Mouse (Mus musculus): Measurements from ENCODE around the gene Syn3. TPM values are rescaled to one million over a fixed set of nuclear protein-coding genes. Genes with fewer than 3 reads are reported as not detected.

Gene Syn3
- total RNA-seq, 1 experiment = 1.5 TPM

GRCm38 (mm10) chr10:86295454-86296098, 203.1 kb downstream of the Syn3 start:
- Histone ChIP-seq H3K36me3 (ENCODE audit: control insufficient read depth, insufficient read depth, low read length, poor library complexity, severe bottlenecking) (no peaks in the 10 kb centered on the region), H3K9me3 (ENCODE audit: control insufficient read depth, insufficient read depth, low read depth, low read length) (no peaks in the 10 kb centered on the region), H3K27ac (ENCODE audit: insufficient read depth, low read depth, low read length, poor library complexity, severe bottlenecking) (no peak overlapping the region), H3K4me1 (ENCODE audit: control insufficient read depth in 2 of 2, insufficient read depth in 2 of 2, low read length in 2 of 2, poor library complexity in 1 of 2) (peaks cover 0 to 5% of the 10 kb centered on the region in 2 experiments; a peak in 1 of 4 replicates), H3K4me3 (ENCODE audit: insufficient read depth in 1 of 2, low read depth in 1 of 2, low read length in 2 of 2, poor library complexity in 1 of 2, severe bottlenecking in 1 of 2) (0 out of 4 replicates have a peak overlapping the region, but pooled peaks of 1 of the 2 experiments have one; percentile 32), H3K9ac (ENCODE audit: insufficient read depth, low read depth, low read length, poor library complexity, severe bottlenecking) (no peak overlapping the region)
- no peak for DNase-seq (ENCODE audit: low read depth, low spot score)
- in situ Hi-C loops (cut with MboI; ENCODE audit: low sequenced_read_pairs in 2 of 2, unreplicated experiment in 2 of 2) = no loop called here
- TF ChIP-seq ZC3H11A (IDR thresholded peaks at IDR 0.05; ENCODE audit: borderline replicate concordance, low read depth, low read length) (no peak), CHD2 (IDR thresholded peaks at IDR 0.05; ENCODE audit: low read depth, low read length) (no peak), ZNF384 (IDR thresholded peaks at IDR 0.05; ENCODE audit: low read depth, low read length) (no peak)

DNA sequence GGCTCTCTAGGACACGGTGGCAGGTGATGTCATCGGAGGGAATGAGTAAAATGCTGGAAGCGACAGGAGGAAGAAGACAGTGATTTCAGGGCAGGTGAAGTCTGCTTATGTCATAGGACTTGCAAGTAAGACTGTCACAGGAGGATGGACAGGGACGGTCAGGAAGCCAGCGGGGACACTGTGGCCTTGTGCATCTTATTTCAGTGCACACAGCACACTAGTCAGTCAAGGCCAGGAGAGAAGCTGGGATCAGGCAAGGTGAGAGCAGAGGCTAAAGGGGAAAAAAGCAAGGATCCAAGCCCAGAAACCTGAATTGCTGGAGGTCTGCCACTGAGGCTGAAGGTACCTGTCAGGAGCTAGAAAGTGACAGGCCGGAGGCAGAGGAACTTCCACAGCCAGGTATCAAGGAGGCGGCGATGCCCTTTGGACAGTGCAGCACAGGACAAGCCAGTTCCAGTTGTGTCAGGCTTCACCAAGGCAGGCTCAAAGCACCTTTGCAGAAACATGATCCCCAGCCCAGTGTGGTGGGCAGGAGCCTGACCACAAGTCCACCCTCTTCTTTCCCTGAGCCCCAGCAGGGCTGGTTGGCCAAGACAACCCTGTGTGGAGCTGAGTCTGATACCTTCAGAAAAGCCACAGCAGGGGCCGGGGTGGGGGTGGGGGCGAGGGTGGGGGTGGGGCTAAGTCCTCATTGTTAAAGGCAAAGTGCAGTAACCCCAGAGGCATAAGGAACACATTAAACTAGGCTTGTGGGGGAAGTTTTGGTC, 203.9 kb downstream of the Syn3 start:
- TF ChIP-seq ZNF384 (IDR thresholded peaks at IDR 0.05; ENCODE audit: low read depth, low read length) = no peak
- no peak for TF ChIP-seq HCFC1 (IDR thresholded peaks at IDR 0.05; ENCODE audit: borderline replicate concordance, insufficient read depth, low read length)
- TF ChIP-seq ZC3H11A (IDR thresholded peaks at IDR 0.05; ENCODE audit: borderline replicate concordance, low read depth, low read length) = no peak
- TF ChIP-seq CHD2 (IDR thresholded peaks at IDR 0.05; ENCODE audit: low read depth, low read length) = no peak
- TF ChIP-seq MAFK (IDR thresholded peaks at IDR 0.05; ENCODE audit: insufficient read depth, low read depth, low read length) = no peak
- Histone ChIP-seq H3K4me3 (ENCODE audit: insufficient read depth in 1 of 2, low read depth in 1 of 2, low read length in 2 of 2, poor library complexity in 1 of 2, severe bottlenecking in 1 of 2) (no peak overlapping the region), H3K9me3 (ENCODE audit: control insufficient read depth, insufficient read depth, low read depth, low read length) (no peaks in the 10 kb centered on the region), H3K9ac (ENCODE audit: insufficient read depth, low read depth, low read length, poor library complexity, severe bottlenecking) (no peak overlapping the region), H3K27ac (ENCODE audit: insufficient read depth, low read depth, low read length, poor library complexity, severe bottlenecking) (no peak overlapping the region), H3K4me1 (ENCODE audit: control insufficient read depth in 2 of 2, insufficient read depth in 2 of 2, low read length in 2 of 2, poor library complexity in 1 of 2) (peaks cover 0 to 5% of the 10 kb centered on the region in 2 experiments; a peak in 1 of 4 replicates), H3K36me3 (ENCODE audit: control insufficient read depth, insufficient read depth, low read length, poor library complexity, severe bottlenecking) (no peaks in the 10 kb centered on the region)
- DNase-seq (ENCODE audit: low read depth, low spot score) = no peak
- in situ Hi-C loops (cut with MboI; ENCODE audit: low sequenced_read_pairs in 2 of 2, unreplicated experiment in 2 of 2) = no loop called here

DNA sequence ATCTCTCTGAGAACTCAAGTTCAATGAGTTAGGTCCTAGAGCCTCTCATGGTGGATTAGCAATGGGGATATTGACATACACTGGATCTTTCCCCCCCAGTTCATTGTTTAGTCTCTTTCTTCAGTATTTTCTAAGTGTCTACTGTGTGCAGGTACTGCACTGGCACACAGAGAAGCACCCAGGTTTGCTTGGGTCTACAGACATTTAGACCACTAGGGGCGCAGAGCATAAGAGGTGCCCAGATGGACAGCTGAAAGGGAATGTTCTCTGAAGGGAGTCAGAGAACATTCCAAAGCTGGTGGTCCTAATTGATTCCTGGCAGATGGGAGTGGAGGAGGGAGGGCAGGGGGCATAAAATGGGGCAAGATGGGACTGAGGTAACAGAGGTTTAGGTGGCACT, 204.8 kb downstream of the Syn3 start:
- Histone ChIP-seq H3K27ac (ENCODE audit: insufficient read depth, low read depth, low read length, poor library complexity, severe bottlenecking) (no peak overlapping the region), H3K4me3 (ENCODE audit: insufficient read depth in 1 of 2, low read depth in 1 of 2, low read length in 2 of 2, poor library complexity in 1 of 2, severe bottlenecking in 1 of 2) (no peak overlapping the region), H3K9ac (ENCODE audit: insufficient read depth, low read depth, low read length, poor library complexity, severe bottlenecking) (no peak overlapping the region), H3K36me3 (ENCODE audit: control insufficient read depth, insufficient read depth, low read length, poor library complexity, severe bottlenecking) (no peaks in the 10 kb centered on the region), H3K9me3 (ENCODE audit: control insufficient read depth, insufficient read depth, low read depth, low read length) (no peaks in the 10 kb centered on the region), H3K4me1 (ENCODE audit: control insufficient read depth in 2 of 2, insufficient read depth in 2 of 2, low read length in 2 of 2, poor library complexity in 1 of 2) (peaks cover 0 to 5% of the 10 kb centered on the region in 2 experiments; a peak in 1 of 4 replicates)
- in situ Hi-C loops (cut with MboI; ENCODE audit: low sequenced_read_pairs in 2 of 2, unreplicated experiment in 2 of 2) = no loop called here
- no peak for DNase-seq (ENCODE audit: low read depth, low spot score)
- TF ChIP-seq HCFC1 (IDR thresholded peaks at IDR 0.05; ENCODE audit: borderline replicate concordance, insufficient read depth, low read length) (no peak), CHD2 (IDR thresholded peaks at IDR 0.05; ENCODE audit: low read depth, low read length) (no peak), ZNF384 (IDR thresholded peaks at IDR 0.05; ENCODE audit: low read depth, low read length) (no peak), MAFK (IDR thresholded peaks at IDR 0.05; ENCODE audit: insufficient read depth, low read depth, low read length) (no peak), ZC3H11A (IDR thresholded peaks at IDR 0.05; ENCODE audit: borderline replicate concordance, low read depth, low read length) (no peak)

DNA sequence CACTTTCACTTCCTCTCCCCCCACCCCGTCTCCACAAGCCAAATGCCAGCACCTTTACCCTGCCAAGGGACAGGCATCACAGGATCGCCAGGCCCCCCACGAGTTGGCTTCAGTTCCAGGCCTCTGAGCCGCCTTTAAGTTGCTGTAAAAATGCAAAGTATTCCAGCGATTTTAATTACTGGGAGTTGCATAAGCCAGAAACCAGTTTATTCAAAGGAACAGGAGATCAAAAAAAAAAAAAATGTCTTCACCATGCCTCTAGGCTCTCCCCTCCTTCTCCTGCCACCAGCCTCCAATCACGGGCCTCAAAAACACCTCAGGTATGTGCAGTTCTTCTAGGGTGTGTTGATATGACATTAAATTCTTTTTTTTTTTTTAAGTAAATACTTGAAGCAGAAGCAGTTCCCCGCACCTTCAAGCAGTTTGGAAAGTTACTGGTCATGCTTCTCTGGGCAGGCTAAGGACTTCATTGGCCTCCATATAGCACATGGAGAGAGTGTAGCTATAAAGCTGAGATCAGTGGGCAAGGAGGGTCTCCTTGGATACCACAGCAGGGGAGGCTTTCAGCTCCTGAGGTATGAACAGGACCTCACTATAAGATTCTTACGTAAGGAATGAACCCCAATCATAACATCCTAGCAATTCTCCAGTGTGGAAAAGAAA, 208.5 kb downstream of the Syn3 start:
- Histone ChIP-seq H3K36me3 (ENCODE audit: control insufficient read depth, insufficient read depth, low read length, poor library complexity, severe bottlenecking) (no peaks in the 10 kb centered on the region), H3K9me3 (ENCODE audit: control insufficient read depth, insufficient read depth, low read depth, low read length) (no peaks in the 10 kb centered on the region), H3K4me3 (ENCODE audit: insufficient read depth in 1 of 2, low read depth in 1 of 2, low read length in 2 of 2, poor library complexity in 1 of 2, severe bottlenecking in 1 of 2) (no peak overlapping the region), H3K4me1 (ENCODE audit: control insufficient read depth in 2 of 2, insufficient read depth in 2 of 2, low read length in 2 of 2, poor library complexity in 1 of 2) (peaks cover 0 to 3% of the 10 kb centered on the region in 2 experiments; a peak in 1 of 4 replicates), H3K9ac (ENCODE audit: insufficient read depth, low read depth, low read length, poor library complexity, severe bottlenecking) (no peak overlapping the region), H3K27ac (ENCODE audit: insufficient read depth, low read depth, low read length, poor library complexity, severe bottlenecking) (no peak overlapping the region)
- in situ Hi-C loops (cut with MboI; ENCODE audit: low sequenced_read_pairs in 2 of 2, unreplicated experiment in 2 of 2) = no loop called here
- TF ChIP-seq HCFC1 (IDR thresholded peaks at IDR 0.05; ENCODE audit: borderline replicate concordance, insufficient read depth, low read length) (no peak), CHD2 (IDR thresholded peaks at IDR 0.05; ENCODE audit: low read depth, low read length) (no peak), ZNF384 (IDR thresholded peaks at IDR 0.05; ENCODE audit: low read depth, low read length) (no peak), MAFK (IDR thresholded peaks at IDR 0.05; ENCODE audit: insufficient read depth, low read depth, low read length) (no peak), ZC3H11A (IDR thresholded peaks at IDR 0.05; ENCODE audit: borderline replicate concordance, low read depth, low read length) (no peak)
- no peak for DNase-seq (ENCODE audit: low read depth, low spot score)
